Mouse (Mus musculus) intestine, embryonic 16.5 days (tissue): ENCODE results near the gene Lamp1. TPM values are rescaled to one million over a fixed set of nuclear protein-coding genes. Genes with fewer than 3 reads are reported as not detected.

Source experiments
- ATAC-seq: fragments of 200-750 bp; cut with Nextera tagmentation; 2 replicates; pipeline ENCODE4 v1.8.0; 2017; ENCODE audit warnings: moderate TSS enrichment, moderate library complexity
- H3K27ac ChIP-seq: fragments of 300-500 bp; sonication (generic); 2 replicates; pipeline ENCODE4 v1.5.1; 2014; ENCODE audit warnings: mild to moderate bottlenecking, low read length
- H3K27me3 ChIP-seq: fragments of 300-500 bp; sonication (generic); replicated peaks from 2 replicates; pipeline ENCODE4 v1.6.1; 2014; ENCODE audit warnings: low read length, control low read depth, mixed read lengths; ENCODE audit not compliant: control insufficient read depth, insufficient read depth
- H3K36me3 ChIP-seq: fragments of 300-500 bp; sonication (generic); 2 replicates; pipeline ENCODE4 v1.6.1; 2014; ENCODE audit warnings: low read length, control low read depth; ENCODE audit not compliant: control insufficient read depth, insufficient read depth
- H3K4me1 ChIP-seq: fragments of 300-500 bp; sonication (generic); 2 replicates; pipeline ENCODE4 v1.6.1; 2014; ENCODE audit warnings: low read length, control low read depth, mixed read lengths; ENCODE audit not compliant: control insufficient read depth, insufficient read depth
- H3K4me2 ChIP-seq: fragments of 300-500 bp; sonication (generic); 2 replicates; pipeline ENCODE4 v1.6.1; 2014; ENCODE audit warnings: low read depth, low read length, control low read depth
- H3K4me3 ChIP-seq: fragments of 300-500 bp; sonication (generic); 2 replicates; pipeline ENCODE4 v1.5.1; 2014; ENCODE audit warnings: mild to moderate bottlenecking, low read length
- H3K9ac ChIP-seq: fragments of 300-500 bp; sonication (generic); 2 replicates; pipeline ENCODE4 v1.6.1; 2014; ENCODE audit warnings: low read depth, low read length
- H3K9me3 ChIP-seq: fragments of 300-500 bp; sonication (generic); 2 replicates; pipeline ENCODE4 v1.6.1; 2016; ENCODE audit warnings: low read length, control low read depth; ENCODE audit not compliant: control insufficient read depth
- WGBS: fragments of 180-500 bp; shearing (Covaris S2); extraction: QIAGEN DNeasy Blood & Tissue Kit; methylation state at CpG from one replicate; pipeline ENCODE4 v1.1.7; 2014; 5-methylcytosine and 5-hydroxymethylcytosine counted together
- polyA plus RNA-seq: library from polyadenylated mRNA; unstranded; fragments of >200 nt; fragmentation: Nextera tagmentation; extraction: Ambion mirVana; gene quantifications from 2 replicates; pipeline ENCODE4 v1.2.1, GENCODE M21; 2015

Gene Lamp1
- polyA plus RNA-seq, 1 experiment from 2014 or later: 256 TPM

DNA sequence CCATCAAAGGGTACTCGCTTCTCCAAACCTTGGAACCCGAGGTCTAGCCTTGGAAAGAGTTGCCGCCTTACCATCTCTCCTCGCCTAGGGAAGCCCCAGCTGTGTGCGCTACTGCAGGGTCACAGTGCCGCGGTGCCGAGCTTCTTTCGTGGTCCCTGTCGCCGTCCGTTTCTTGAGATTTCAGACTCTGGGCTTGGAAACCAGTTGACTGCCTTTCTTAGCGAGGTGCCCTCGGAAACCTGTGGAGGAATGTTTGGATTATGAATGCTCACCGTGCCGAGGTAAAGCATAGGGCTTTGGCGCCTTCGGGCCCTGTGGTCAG, 42.0 kb downstream of the Lamp1 start:
- Histone ChIP-seq H3K27ac (peak overlapping the region; percentile 83), H3K9me3 (no peaks in the 10 kb centered on the region), H3K4me3 (peak overlapping the region; percentile 85), H3K27me3 (0 out of 2 replicates have a peak, but pooled peaks cover 10% of the 10 kb centered on the region), H3K36me3 (no peaks in the 10 kb centered on the region), H3K4me1 (peaks cover 13% of the 10 kb centered on the region), H3K9ac (peak overlapping the region; percentile 84), H3K4me2 (peak overlapping the region; percentile 83)
- WGBS: 2% methylated on average over 18 of the region's 18 CpGs
- 0 out of 2 replicates have a peak, but pooled peaks have one; percentile 14 for ATAC-seq

DNA sequence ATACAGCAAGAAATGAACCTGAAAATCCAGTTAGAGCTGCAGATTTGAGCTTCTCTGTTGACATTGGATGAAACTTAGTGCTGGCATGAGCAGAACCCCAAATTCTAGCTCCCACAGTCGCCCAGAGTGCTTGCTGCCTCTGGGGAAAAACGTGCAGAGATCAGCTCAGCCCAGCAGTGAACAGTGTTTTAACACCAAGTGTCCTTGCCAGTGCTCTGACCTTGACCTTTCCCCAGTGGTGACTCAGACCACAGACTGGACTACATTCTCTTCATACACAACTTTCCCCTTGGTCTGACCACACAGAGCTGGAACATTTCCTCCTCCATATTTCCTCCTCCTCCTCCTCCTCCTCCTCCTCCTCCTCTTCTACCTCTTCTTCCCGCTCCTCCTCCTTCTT, 43.1 kb downstream of the Lamp1 start:
- WGBS: 41% methylated on average over 3 of the region's 3 CpGs
- Histone ChIP-seq H3K9ac (0 out of 2 replicates have a peak overlapping the region, but pooled peaks have one; percentile 28), H3K4me1 (peaks cover 11% of the 10 kb centered on the region), H3K27ac (no peak overlapping the region), H3K36me3 (no peaks in the 10 kb centered on the region), H3K4me2 (peak overlapping the region; percentile 83), H3K27me3 (0 out of 2 replicates have a peak, but pooled peaks cover 10% of the 10 kb centered on the region), H3K9me3 (no peaks in the 10 kb centered on the region), H3K4me3 (peak overlapping the region; percentile 85)
- ATAC-seq: no peak

DNA sequence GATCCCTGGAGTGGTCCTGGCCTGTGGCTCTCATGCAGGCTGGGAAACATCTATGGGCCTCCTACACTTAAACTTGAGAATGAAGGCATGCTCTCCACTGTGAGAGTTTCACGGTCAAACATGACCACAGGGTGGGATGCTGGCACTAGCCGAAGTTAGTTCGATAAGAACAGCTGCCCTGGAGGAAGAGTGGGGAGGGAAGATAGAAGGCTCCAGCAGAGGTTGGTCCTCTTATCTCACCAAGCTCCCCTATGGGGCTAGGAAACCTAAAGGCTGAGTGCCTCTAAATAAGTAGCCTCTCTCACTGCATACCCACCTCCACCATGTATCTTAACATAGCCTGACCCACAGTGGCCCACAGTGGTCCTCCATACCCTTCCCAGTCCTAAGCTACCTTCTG, 43.8 kb downstream of the Lamp1 start:
- Histone ChIP-seq H3K27me3 (0 out of 2 replicates have a peak, but pooled peaks cover 10% of the 10 kb centered on the region), H3K27ac (no peak overlapping the region), H3K4me2 (peak overlapping the region; percentile 22; the same call in 1 of the 2 replicates), H3K4me1 (peaks cover 11% of the 10 kb centered on the region), H3K9me3 (no peaks in the 10 kb centered on the region), H3K4me3 (peak overlapping the region; percentile 3; the same call in 1 of the 2 replicates), H3K36me3 (no peaks in the 10 kb centered on the region), H3K9ac (no peak overlapping the region)
- 93% methylated on average over 3 of the region's 3 CpGs for WGBS
- no peak for ATAC-seq

DNA sequence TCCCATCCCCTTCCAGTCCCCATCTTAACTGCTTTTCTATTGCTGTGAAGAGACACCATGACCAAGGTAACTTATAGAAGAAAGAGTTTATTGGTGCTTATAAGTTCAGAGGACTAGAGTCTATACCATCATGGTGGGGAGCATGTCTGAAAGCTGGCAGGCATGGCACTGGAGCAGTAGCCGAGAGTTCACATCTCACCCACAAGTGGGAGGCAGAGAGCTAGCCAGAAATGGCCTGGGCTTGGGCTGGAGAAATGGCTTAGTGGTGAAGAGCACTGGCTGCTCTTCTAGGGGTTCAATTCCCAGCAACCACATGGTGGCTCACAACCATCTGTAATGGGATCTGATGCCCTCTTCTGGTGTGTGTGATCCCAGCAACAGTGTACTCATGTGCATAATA, 44.5 kb downstream of the Lamp1 start:
- no peak for ATAC-seq
- 80% methylated on average over 1 of the region's 1 CpGs for WGBS
- Histone ChIP-seq H3K36me3 (no peaks in the 10 kb centered on the region), H3K9ac (no peak overlapping the region), H3K4me1 (peaks cover 11% of the 10 kb centered on the region), H3K4me3 (no peak overlapping the region), H3K4me2 (no peak overlapping the region), H3K27ac (no peak overlapping the region), H3K9me3 (no peaks in the 10 kb centered on the region), H3K27me3 (0 out of 2 replicates have a peak, but pooled peaks cover 10% of the 10 kb centered on the region)

DNA sequence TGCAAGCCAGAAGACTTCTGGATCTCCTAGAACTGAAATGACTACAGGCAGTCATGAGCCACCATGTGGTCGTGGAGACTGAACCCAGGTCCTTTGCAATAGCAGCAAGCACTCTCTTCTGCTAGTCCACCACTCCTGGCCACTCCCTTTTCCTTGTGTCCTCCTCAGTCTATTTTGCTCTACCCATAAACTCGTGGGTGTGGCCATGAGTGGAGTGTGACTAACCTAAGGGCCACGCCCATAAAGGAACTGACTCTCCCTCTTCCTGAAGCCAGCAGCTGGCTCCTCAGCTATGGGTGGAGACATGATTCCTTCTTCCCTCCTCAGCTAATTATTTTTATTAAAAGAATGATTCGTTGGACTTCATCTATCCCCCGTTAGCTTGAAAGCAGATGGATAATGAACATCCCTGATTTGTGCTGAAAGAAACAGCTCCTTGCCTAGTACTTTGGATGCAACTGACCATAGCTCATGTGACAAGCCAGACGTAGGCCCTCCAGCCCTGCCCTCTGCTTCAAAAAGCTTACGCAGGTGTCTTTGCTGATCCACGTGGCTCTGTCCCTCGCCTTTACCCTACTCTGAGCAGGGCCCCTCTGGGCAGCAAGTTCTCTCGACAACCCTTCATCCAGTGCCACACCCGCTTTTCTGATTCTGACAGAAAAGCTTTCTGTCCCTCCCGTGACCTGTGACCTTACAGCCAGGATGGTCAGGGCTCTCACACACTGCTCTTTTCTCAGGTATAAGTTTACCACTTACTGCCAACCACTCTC, 45.6 kb downstream of the Lamp1 start:
- WGBS: 55% methylated on average over 12 of the region's 12 CpGs
- Histone ChIP-seq H3K4me1 (peaks cover 11% of the 10 kb centered on the region), H3K27me3 (0 out of 2 replicates have a peak, but pooled peaks cover 10% of the 10 kb centered on the region), H3K4me2 (0 out of 2 replicates have a peak overlapping the region, but pooled peaks have one; percentile 1), H3K36me3 (no peaks in the 10 kb centered on the region), H3K27ac (peak overlapping the region; percentile 63), H3K9ac (no peak overlapping the region), H3K4me3 (no peak overlapping the region), H3K9me3 (no peaks in the 10 kb centered on the region)
- ATAC-seq: peak; percentile 71

DNA sequence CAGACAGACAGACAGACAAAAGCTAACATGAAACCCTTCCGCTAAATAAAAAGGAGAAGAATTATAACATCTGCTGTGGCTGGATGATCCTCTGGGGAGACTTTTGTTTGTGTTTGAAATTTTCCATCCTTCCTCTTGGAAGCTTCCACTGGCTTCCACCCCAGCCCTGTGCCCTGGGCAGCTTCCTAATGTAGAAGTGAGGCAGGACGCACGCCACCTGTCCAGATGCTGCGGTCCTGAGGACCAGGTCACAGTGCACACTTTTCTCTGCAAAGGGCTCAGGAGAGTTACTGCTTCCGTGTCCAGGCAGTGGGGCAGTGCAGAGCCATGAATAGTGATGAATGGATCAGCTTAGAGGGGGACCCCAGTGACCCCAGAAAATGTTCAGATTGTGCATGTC, 46.4 kb downstream of the Lamp1 start:
- 72% methylated on average over 5 of the region's 5 CpGs for WGBS
- H3K4me1 ChIP-seq: peaks cover 11% of the 10 kb centered on the region
- H3K4me3 ChIP-seq: no peak overlapping the region
- 0 out of 2 replicates have a peak, but pooled peaks cover 9% of the 10 kb centered on the region for H3K27me3 ChIP-seq
- H3K4me2 ChIP-seq: no peak overlapping the region
- no peak for ATAC-seq
- H3K27ac ChIP-seq: peak overlapping the region; percentile 63
- no peak overlapping the region for H3K9ac ChIP-seq
- no peaks in the 10 kb centered on the region for H3K36me3 ChIP-seq
- H3K9me3 ChIP-seq: no peaks in the 10 kb centered on the region

DNA sequence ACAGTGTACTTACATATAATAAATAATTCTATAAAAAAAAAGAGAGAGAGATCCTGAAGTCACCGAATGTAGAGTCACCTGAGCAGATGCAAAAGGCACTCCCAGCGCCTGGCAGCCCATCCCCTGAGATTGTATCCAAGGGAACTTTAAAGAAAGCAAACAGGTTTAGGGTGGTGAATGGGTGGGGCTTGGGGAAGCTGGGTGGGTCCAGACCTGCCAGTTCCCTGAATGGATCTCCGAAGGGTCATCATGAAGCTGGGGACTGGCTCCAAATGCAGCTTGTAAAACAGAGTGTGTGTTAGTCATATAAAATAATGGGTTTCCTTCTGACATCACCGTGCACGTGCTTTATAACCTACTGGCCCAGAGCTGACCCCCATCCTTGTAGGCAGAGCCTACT, 47.3 kb downstream of the Lamp1 start:
- Histone ChIP-seq H3K27me3 (0 out of 2 replicates have a peak, but pooled peaks cover 8% of the 10 kb centered on the region), H3K9me3 (no peaks in the 10 kb centered on the region), H3K9ac (no peak overlapping the region), H3K4me1 (peaks cover 8% of the 10 kb centered on the region), H3K27ac (0 out of 2 replicates have a peak overlapping the region, but pooled peaks have one; percentile 17), H3K4me3 (no peak overlapping the region), H3K36me3 (no peaks in the 10 kb centered on the region), H3K4me2 (no peak overlapping the region)
- ATAC-seq: peak; percentile 26; the same call in 1 of the 2 replicates
- 24% methylated on average over 5 of the region's 5 CpGs for WGBS

DNA sequence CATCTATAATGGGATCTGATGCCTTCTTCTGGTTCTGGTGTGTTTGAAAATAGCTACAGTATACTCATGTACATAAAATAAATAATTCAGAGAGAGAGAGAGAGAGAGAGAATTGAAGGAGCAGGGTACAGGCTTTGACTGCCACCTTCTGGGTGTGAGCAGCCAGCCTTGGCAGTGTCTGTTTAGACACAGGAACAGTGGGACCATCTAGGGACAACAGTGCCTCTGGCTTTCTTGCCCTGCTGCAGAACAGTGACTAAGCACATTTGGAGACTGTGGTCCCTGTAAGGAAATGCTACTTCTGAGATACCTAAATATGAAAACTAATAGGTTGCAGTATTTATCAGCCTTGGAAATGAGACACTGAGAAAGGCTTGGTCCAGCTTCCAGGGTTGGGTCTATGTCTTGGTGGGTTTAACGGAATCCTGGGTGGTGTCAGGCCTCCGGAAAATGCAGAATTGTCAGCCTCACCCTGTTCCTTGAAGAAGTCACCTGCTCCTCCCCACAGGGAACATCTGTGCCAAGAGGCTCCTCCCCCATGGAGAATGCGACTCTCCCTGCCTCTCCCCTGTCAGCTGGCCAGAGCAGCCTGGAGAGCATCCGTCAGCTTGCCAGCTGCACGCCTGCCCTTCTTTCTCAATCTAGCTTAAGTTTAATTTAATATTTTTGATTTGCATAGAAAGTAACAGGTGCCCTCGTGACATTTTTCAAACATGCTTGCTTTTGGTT, 49.8 kb downstream of the Lamp1 start:
- no peaks in the 10 kb centered on the region for H3K9me3 ChIP-seq
- H3K27me3 ChIP-seq: no peaks in the 10 kb centered on the region
- peaks cover 13% of the 10 kb centered on the region for H3K4me1 ChIP-seq
- H3K36me3 ChIP-seq: no peaks in the 10 kb centered on the region
- no peak for ATAC-seq
- H3K9ac ChIP-seq: no peak overlapping the region
- 35% methylated on average over 6 of the region's 6 CpGs for WGBS
- H3K4me2 ChIP-seq: no peak overlapping the region
- no peak overlapping the region for H3K4me3 ChIP-seq
- H3K27ac ChIP-seq: no peak overlapping the region

DNA sequence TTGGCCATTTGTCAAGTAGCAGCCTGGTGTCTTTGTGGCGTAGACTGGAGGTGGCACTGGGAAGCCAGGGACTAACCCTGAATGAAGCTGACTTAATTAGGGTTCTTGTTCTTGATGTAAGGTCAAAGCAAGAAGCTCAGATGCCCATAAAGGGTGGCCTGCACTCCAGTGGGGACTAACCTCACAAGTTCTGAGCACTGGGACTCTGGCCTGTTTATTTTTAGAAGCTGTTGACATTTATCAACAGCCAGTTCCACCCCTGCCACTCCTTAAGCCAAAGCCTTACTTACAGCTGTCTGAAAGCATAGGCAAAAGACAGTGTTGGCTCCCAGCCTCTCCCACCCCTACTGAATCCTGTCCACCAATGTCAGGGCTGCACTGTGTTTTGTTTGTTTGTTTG, 50.8 kb downstream of the Lamp1 start:
- no peaks in the 10 kb centered on the region for H3K36me3 ChIP-seq
- no peaks in the 10 kb centered on the region for H3K9me3 ChIP-seq
- H3K27me3 ChIP-seq: no peaks in the 10 kb centered on the region
- no peak overlapping the region for H3K4me3 ChIP-seq
- 65% methylated on average over 1 of the region's 1 CpGs for WGBS
- H3K9ac ChIP-seq: no peak overlapping the region
- no peak overlapping the region for H3K27ac ChIP-seq
- ATAC-seq: no peak
- H3K4me2 ChIP-seq: no peak overlapping the region
- peaks cover 12% of the 10 kb centered on the region for H3K4me1 ChIP-seq
